Mouse (Mus musculus): ENCODE data around the gene Cox4i1.

The Cox4i1 gene

DNA sequence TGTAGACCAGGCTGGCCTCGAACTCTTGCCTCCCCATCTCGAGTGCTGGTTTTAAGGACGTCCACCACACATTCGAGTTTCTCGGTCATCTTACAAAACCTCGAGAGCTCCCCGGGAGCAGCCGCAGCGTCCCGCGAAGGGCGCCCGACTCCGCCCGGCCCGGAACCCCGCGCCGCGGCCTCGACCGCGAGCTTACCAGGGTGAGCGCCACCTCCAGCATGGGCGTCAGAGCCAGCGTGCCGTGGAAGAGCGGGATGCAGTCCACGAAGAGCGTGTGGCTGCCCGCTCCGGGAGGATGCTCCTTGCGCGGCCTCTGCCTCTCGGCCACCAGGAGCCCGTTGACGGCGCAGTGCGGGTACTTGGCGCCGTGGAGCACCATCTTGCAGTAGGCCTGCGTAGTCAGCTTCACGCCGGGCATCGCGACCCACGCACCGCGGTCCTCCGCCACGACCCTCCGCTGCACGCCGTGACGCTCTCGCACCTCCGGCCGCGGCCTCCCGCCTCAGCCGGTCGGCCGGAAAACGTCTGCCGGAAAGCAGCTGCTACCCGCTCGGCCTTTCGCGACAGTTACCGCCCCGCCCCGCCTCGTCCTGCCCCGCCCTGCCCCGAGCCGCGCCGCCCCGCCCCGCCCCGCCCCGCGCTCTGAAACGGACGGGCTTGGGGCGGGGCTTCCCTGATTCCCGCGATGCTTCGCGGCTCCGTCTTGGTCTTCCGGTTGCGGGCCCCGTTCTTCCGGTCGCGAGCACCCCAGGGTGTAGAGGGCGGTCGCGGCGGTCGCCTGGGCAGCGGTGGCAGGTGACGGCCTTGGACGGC lies at the start of gene Cox4i1, which contains the start of gene Gm27021:
Gene Cox4i1 (plus strand): TSS at position 662 of the 813 bp plus-strand sequence.
Gene Gm27021 (minus strand): TSS at position 519 of the 813 bp plus-strand sequence.
- DNase-seq (ENCODE audit: low spot score), result peak; percentile 90

DNA sequence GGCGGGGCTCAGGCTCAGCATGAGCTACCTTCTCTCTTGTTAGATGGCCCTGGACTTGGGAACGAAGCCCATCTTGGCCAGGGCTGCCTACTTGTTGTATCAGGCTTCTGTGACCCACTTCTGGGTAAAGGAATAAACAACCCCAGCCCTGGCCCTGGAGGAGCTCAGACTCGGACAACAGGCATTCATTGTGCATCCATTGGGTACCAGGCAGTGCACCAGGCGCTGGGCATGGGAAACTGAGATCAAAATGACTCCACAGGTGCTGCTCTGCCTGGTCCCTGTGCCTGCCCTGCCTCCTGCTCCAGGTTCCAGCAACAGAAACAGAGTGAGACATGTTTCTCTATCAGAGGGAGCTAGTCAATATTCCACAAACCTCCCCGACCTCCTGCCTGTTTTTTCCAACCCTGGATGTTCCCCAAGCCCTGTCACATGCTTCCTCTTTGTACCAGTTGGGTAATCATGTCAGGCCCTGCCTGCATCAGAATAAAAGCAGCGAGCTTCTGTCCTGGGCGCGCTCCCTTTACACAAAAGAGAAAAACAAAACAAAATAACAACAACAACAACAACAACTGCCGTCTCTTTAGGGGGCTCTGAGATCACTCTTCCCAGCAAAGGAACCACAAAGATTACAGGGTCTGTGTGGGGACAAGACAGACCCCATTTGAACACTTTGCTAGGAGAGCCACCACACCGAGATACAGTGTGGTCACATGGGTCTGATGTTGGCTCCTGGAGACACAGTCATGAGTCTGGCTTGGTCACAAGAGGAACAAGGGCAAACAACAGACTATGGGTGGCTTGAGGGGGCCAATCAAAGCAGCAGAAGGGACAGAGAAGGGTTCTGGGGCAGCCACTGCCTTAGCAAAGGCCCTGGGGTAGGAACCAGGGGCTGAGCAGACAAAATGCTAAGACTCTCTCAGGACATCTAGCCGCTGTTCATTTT lies 48.5 kb upstream of the Cox4i1 start:
- DNase-seq (ENCODE audit: low spot score), result peak; percentile 72

DNA sequence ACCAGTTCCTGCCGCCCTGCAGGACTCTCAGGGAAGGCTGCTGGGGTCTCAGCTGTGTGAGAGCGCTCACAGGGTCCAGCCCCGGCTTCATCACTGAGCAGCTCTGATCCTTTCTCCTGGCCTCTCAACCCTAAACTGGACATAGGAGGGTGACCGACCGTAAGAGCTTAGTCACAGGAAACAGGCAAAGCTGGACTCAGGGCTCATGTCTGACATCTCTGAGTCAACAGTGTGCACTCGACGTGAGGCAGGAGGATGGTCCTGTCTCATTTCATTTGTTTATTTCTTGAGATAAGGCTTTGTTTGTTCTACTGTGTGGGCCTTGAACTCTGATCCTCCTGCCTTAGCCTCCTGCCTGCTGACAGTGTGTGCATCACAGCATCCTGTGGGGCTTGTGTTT lies 47.6 kb upstream of the Cox4i1 start:
- no peak for DNase-seq (ENCODE audit: low spot score)

DNA sequence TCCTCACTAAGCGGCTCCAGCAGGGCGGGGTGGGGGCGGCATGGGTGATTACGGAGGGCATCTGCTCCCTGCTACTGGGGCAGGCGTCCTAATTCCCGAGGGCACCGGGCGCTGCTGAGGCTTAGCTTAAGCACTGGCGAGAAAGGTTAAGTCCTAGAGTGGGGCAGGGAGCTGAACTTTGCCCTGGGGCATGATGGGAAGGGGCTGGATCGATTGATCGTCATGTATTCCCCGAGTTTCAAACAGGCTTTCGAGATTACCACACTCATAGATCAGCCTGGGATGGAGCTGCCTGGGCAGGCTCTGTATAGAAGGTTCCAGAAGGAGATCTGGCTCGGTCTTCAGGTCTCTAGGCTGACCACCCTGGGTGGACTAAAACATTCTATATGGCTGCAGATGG lies 45.9 kb upstream of the Cox4i1 start:
- DNase-seq (ENCODE audit: low spot score), result no peak

DNA sequence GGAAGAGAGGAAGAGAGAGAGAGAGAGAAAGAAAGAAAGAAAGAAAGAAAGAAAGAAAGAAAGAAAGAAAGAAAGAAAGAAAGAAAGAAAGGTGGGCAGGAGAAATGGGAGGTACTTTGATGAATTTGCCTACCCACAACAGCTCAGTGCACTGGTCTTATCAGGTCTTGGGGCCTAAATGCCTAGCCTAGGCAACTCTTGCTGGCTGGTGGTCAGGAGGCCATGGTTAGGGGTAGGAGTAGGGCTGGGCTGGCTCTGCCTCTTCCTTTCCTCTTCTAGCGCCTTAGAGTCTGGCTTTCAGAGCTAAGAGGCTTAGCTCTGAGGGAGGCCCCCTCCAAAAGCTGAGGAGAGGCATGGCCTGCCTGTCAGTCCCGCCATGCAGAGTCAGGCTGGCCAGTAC lies 44.4 kb upstream of the Cox4i1 start:
- no peak for DNase-seq (ENCODE audit: low spot score)

DNA sequence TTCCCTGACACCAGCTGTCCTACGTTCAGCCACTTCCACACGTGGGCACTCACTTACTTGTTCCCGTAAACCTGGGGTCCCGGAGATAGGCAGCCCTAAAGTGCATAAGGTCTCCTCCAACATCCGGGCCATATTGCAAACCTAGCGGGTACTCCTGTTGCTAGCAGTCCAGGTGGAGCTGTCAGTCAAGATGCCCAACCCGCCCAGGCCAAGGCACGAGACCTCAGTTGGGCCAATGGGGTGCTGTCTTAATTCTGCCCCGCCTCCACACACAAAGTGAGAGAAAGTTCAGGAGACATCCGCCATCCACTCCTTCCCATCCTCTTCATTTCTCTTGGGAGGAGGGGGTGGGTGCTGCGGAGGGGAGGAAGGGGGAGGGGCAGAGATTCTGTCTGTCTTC lies 41.6 kb upstream of the Cox4i1 start:
- DNase-seq (ENCODE audit: low spot score), result no peak

DNA sequence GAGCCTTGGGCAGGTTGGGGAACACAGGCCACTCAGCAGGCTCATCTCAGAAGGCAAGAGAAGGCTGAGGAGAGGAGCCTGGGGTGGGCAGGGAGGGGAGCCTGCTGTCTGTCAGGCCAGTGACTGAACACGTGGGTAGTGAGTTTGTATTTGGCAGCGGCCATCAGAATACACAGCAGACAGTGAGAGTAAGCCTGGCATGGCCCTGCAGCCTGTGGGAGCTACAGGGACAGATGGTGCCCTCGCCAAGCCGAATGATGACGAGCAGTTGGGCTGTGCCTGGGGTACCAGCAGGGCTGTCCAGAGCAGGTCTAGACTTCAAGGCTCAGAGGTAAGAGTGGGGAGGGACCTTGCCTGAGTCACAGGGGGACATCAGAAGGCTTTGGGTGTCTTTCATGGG lies 40.7 kb upstream of the Cox4i1 start:
- DNase-seq (ENCODE audit: low spot score), result peak; percentile 68

DNA sequence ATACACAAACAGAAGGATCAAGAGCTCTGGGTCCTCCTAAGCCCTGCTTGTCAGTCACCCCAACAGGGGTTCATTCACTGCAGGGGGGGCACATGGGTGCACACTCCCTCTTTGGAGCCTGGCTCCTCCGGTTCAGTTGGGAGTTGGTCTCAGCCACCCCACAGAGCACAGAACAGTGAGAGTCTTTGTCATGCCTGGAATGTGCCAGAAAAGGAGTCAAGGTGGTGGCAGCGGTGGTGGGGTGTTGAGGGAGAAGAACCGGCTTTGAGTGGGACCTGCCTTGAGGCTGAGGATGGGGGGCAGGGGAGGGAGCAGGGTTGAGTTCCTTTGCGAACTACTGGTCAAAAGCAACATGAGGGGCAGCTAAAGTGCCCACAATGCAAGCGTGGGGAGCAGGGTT lies 38.0 kb upstream of the Cox4i1 start:
- no peak for DNase-seq (ENCODE audit: low spot score)

DNA sequence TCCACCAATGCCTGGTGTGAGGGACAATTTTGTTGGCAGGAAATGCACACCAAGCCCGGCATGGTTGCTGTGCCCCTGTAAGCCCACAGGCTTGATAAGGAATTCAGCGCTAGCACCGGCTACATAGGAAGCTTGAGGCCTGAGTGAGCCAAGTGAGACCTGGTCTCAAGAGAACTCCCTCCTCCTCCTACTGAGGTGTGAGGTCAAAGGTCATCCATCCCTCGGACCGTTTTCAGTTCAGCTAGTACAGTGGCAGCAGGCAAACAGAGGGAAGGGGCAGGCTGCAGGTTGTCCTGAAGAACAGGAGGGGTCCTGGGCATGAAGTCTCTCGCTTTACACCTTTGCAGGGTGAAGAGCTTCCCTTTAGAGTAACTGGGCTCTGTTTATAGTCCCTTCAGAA lies 37.2 kb upstream of the Cox4i1 start:
- DNase-seq (ENCODE audit: low spot score), result no peak

DNA sequence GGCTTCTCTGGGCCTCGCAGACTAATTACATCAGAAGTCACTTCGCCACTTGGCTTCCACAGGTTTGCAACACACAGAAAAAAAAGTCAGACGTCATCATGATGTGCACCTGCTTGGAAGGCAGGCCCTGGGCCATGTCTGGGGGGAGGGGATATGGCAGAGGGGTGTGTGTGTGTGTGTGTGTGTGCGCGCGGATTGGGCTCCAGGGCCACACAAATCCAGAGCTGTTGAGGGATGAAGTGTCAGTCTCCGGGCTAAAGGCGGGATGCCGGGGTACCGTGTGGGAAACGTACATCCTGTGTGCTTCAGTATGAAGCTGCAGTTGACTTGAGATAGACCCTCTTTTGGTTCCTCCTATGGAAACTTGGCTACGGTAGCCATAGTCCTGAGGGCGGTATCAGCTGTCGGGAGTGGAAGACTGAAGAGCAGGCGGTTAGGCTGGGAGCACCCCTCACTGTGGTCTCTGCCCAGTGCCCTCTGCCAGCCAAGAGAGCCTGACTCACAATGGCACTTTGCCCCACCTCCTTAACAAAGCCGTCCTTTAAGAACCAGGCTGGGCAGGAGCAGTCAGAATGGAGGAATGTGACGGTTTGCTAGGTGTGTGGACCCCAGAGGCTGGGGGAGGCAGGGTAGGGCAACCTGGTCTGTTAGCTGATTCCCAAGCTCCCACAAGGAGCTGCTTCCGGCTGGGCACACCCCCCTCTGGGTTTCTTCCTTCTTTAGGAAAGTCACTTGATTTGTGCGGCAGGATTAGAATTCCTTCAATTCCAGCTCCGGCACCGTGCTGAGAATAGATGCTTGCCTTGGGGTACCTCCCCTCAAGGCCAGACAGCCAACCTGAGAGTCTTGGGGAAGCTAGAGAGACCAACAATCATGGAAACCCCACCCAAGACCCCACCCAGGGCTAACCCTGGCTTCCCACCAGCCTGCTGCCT lies 36.3 kb upstream of the Cox4i1 start:
- DNase-seq (ENCODE audit: low spot score), result no peak

DNA sequence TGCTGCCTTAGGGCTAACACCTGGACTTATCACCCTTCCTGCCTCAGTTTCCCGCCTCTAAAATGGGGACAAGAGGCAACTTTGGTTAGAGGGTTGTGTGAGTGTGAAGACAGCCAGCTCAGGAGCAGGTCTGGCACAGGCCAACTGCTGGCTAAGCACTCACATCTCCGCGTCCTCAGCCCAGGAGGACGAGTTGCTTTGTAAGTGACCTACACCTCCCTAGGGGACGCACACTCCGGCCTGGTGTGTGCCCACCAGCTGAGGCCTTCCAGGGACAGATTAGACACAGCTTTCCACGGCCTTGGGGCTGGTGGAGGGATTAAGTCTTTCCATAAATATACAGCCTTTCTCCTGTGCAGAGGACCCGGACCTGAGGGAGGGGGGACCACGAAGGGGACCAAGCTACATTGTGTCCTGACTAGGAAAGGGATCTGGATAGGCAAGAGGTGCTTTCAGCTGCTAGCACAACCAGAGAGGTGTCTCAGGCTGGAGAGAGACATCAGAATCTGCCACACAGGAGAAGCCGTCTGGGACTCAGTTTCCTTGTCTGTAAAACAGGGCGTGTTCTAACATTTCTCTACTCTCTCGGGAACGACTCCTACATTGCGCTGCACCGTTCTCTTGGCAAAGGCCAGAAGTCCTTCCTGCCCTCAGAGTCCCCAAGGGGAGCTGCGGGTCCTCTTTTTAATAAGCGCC lies 34.9 kb upstream of the Cox4i1 start:
- DNase-seq (ENCODE audit: low spot score), result no peak

DNA sequence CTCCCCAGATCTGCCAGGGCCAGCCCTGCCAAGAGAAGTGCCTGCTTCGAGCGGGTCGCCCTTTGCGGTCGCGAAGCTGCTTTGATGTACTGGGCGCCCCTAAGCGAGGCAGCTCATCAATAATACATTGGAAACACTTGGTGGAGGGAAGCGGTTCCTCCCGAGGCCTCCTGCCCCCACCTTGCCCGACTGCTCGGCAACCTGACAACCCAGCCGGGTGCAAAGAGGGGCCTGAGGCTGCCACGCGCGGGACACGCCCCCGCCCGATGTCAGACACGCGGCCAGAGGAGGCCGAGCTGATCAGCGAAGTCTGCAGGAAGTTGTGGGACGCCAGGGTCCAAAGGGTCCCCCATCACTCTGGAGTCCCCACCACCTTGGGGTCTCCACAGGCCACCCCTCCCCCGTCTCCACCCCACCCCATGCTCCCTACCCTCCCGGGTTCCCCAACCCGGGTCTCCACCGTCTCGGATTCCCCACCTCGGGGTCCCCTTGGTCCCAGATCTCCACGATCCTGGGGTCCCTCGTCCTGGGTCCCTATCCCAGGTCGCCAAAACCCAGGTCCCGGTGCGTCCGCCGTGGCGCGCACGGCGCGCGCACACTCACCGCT lies 34.3 kb upstream of the Cox4i1 start:
- DNase-seq (ENCODE audit: low spot score), result no peak

DNA sequence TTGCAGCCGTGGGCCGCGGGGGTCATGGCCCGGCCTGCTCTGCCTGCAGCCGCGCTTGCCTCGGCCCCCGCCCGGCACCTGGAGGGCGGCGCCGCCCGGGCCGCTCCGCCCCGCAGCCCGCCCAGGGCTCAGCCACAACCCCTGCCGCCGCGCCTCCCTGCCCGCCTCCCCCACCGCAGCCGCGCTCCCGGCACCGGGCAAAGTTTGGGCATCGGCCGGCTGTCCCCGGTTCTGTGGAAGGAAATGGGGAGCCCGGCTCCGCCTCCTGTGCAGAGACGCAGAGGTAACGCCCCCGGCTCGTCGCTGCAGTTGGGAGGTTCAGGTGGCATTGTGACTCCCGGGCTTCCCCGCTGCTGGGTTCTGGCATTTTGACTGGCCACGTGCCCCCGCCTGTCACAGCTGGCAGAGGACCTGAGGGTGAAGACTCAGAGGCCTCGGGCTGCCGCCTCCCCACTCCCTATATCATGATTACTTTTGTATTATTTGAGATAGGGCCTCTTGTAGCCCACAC lies 33.6 kb upstream of the Cox4i1 start:
- DNase-seq (ENCODE audit: low spot score), result peak; percentile 48

DNA sequence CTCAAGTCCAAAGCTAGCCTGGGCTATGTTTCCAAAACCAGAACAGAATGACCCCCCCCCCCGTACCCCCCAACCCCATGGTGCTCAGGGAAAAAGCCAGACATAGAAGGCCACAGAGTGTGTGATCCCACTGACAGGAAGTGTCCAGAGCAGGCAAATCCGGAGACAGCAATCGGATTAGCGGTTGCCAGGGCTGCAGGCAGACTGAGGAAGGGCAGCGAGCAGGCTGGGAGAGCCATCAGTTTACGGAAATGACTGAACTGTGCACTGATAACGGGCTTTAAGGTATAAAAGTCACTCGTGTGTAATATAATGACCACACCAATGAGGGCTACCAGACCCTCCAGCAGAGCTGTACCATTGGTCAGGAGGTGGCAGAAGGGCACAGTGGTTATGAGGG lies 26.8 kb upstream of the Cox4i1 start:
- no peak for DNase-seq (ENCODE audit: low spot score)

DNA sequence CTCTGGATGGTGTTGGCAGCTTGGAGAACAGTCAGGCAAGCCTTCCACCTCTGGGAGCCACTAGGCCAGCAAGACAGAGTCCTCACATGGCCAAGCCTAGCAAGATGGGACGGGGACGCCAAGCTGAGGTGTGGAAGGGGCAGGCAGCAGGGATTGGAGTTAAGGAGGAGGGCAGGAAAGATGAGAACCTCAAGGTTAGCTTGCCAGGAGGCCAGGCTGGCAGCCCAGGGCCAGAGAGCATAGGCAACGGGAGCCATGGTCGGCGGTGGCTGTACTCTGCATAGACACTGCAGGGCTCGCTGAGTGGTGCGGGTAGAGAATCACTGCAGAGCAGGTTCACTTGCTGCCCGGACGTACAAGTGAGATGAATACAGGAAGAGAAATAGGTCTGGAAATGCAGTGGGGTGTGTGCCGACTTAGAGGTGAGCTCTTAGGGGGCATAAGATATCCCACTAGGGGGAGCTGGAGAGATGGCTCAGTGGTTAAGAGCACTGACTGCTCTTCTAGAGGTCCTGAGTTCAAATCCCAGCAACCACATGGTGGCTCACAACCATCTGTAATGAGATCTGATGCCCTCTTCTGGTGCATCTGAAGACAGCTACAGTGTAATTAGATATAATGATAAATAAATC lies 25.9 kb upstream of the Cox4i1 start:
- DNase-seq (ENCODE audit: low spot score), result no peak

DNA sequence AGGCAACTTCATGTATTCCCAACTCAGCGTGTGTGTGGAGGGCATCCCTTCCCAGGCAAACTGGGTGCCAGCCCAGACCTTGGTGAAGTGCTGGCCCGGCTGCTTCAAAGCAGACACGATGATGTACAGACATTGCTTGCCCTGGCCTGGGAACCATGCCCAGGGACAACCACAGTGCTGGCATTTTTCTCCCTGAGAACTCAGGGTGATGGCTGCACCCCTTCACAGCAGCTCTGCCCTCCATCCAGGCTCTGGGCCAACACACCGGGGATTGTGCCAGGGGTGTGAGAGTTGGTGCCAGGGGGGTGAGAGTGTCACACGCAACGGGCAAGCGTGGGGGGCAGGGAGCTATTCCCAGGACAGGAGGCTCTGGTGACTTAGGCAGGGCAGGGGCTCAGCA lies 23.4 kb upstream of the Cox4i1 start:
- DNase-seq (ENCODE audit: low spot score), result peak; percentile 76

DNA sequence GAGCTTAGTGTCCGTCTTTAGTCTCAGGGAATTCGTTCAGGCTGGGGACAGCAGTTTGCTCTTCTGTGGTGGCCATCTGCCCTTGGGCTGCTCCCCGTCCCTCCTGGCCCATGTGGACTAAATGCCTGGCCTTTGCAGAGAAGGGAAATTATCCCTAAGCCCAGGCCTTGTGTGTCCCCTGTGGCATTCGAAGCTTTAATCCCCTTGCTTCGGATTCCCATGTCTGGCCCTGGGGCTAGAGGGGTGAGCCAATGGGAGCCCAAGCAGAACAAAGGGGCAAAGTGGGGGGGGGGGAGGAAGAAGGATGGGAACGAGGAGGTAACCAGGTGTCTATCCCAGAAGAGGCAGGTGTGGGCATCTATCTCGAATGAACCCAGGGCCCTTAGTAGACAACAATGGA lies 20.5 kb upstream of the Cox4i1 start, which contains the start of gene 1190005I06Rik:
Gene 1190005I06Rik (minus strand): TSS at position 101 of the 400 bp plus-strand sequence.
- no peak for DNase-seq (ENCODE audit: low spot score)

DNA sequence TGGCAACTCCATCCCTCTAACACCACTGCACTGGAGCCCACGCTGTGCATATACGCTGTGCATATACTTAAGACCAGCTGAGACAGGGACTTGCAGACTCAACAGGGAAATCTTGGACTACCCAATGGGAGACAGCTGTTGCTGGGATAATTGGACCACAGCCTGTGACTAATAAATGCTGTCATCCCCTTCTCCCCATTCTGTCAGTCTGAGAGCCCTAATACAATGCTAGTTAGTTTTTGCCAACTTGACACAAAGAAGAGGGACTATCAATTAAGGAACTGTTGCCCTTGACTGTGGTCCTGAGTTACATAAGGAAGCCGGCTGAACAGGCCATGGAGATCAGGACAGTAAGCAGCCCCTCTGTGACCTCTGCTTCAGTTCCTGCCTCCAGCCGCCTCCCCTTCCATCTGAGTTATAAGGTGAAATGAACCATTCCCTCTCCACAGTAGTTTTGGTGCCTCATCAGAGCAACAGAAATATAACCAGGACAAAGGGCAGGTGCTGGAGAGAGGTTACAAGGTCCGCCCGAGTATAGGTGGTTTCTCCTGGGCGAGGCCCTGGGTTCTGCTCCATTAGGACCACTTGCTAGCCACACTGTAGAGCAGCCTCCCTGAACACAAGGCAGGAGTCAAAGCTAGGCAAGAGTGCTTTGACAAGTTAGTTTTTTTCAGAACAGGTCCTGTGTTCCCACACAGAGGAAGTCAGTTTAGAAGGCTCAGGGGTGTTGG lies 11.5 kb upstream of the Cox4i1 start:
- DNase-seq (ENCODE audit: low spot score), result no peak

DNA sequence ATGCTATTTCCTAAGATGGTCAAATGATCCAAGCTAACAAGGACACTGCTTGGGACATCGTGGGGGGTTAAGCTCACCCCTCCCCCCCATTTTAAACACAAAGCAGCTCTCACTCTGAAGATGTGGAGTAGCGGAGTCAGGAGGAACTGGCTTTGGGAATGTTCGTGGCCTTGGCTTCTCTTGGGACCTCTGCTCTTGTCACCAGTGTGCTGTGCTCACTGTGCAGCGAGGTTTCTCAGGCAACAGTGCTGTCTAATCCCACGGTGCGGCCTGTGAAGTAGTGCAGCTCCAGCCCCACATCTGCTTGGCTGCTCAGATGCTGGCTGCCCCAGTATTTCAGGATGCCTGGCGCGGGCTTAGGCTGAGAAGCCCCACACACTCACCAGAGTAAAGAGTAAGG lies 10.6 kb upstream of the Cox4i1 start:
- DNase-seq (ENCODE audit: low spot score), result no peak
